In genomic region chr19:42216699-42217373, GRCm38 (mm10) we compare ENCODE assay signal across 16 mouse cellular contexts. TPM values are rescaled to one million over a fixed set of nuclear protein-coding genes. Genes with fewer than 3 reads are reported as not detected.
A peak's percentile ranks its signal among the peaks of the same experiment; 100 is the strongest.
DNase-seq lines count a peak whose midpoint lies in the region; ATAC-seq lines count a peak whose summit lies in the region.
"Had no signal": no experiment of that assay in that cellular context is flagged by ENCODE, and none has a peak within 500 bp of the region (broad histone marks: within the 10 kb centered on the region; RNA-seq: fewer than 3 reads in every experiment).

No protein-coding gene starts in this region.

- no peak overlapping the region for H3K27ac ChIP-seq in hindbrain, embryonic 13.5 days
- H3K27ac ChIP-seq in hindbrain, embryonic 14.5 days, result no peak overlapping the region
- H3K27ac ChIP-seq in midbrain, embryonic 16.5 days (ENCODE audit: low read length), result no peak overlapping the region
- H3K27ac ChIP-seq in midbrain, embryonic 11.5 days (ENCODE audit: low read depth, low read length), result no peak overlapping the region
- H3K27ac ChIP-seq in neural tube, embryonic 13.5 days (replicated peaks), result no peak overlapping the region
- H3K27ac ChIP-seq: kidney, embryonic 15.5 days; limb, embryonic 15.5 days; liver, embryonic 15.5 days had no signal

- ATAC-seq in cerebellum, adult (ENCODE audit: insufficient number of reproducible peaks, low FRiP score, low TSS enrichment), result peak; percentile 32; the same call in 1 of the 2 replicates
- peak; percentile 43; the same call in 1 of the 2 replicates for ATAC-seq in hindbrain, embryonic 13.5 days (ENCODE audit: low FRiP score)
- ATAC-seq in hindbrain, embryonic 14.5 days (ENCODE audit: low FRiP score), result no peak; the same call in 1 of the 2 replicates
- peak; percentile 45; the same call in 1 of the 2 replicates for ATAC-seq in midbrain, embryonic 16.5 days
- no peak for ATAC-seq in midbrain, embryonic 11.5 days (ENCODE audit: low FRiP score)
- ATAC-seq in neural tube, embryonic 13.5 days (ENCODE audit: low read depth), result peak; percentile 45; the same call in 1 of the 2 replicates
- ATAC-seq: activated CD4-positive, CD25-positive, alpha-beta regulatory T cell, adult 4 months; intestine, embryonic 16.5 days had no signal

- H3K4me1 ChIP-seq in hindbrain, embryonic 13.5 days (replicated peaks), result no peaks in the 10 kb centered on the region
- no peaks in the 10 kb centered on the region for H3K4me1 ChIP-seq in hindbrain, embryonic 14.5 days (replicated peaks; ENCODE audit: control insufficient read depth, insufficient read depth, low read length)
- H3K4me1 ChIP-seq in midbrain, embryonic 16.5 days (ENCODE audit: control insufficient read depth, insufficient read depth, low read length), result no peaks in the 10 kb centered on the region
- no peaks in the 10 kb centered on the region for H3K4me1 ChIP-seq in midbrain, embryonic 11.5 days (ENCODE audit: control insufficient read depth, insufficient read depth, low read length)
- H3K4me1 ChIP-seq in neural tube, embryonic 13.5 days (replicated peaks), result peaks cover 7% of the 10 kb centered on the region; the same call in 1 of the 2 replicates
- H3K4me1 ChIP-seq: limb, embryonic 15.5 days; liver, embryonic 15.5 days had no signal

- no peaks in the 10 kb centered on the region for H3K27me3 ChIP-seq in hindbrain, embryonic 13.5 days
- H3K27me3 ChIP-seq in hindbrain, embryonic 14.5 days (ENCODE audit: control insufficient read depth, insufficient read depth, low read length), result no peaks in the 10 kb centered on the region
- no peaks in the 10 kb centered on the region for H3K27me3 ChIP-seq in midbrain, embryonic 16.5 days (ENCODE audit: control insufficient read depth, insufficient read depth, low read depth, low read length)
- H3K27me3 ChIP-seq in midbrain, embryonic 11.5 days (ENCODE audit: control insufficient read depth, insufficient read depth, low read length), result no peaks in the 10 kb centered on the region
- no peaks in the 10 kb centered on the region for H3K27me3 ChIP-seq in neural tube, embryonic 13.5 days
- H3K27me3 ChIP-seq: kidney, embryonic 15.5 days; limb, embryonic 15.5 days; liver, embryonic 15.5 days had no signal

- DNase-seq in cerebellum, adult 9-11 months, result no peak
- DNase-seq in hindbrain, embryonic 14.5 days (ENCODE audit: low spot score), result no peak
- DNase-seq in midbrain, embryonic 11.5 days (ENCODE audit: low spot score, missing footprints), result no peak
- DNase-seq in spleen, postnatal 4 days (ENCODE audit: low spot score in 2 of 2), result no peak
- DNase-seq: heart, adult 11 months had no signal

- H3K4me3 ChIP-seq in hindbrain, embryonic 13.5 days, result no peak overlapping the region
- H3K4me3 ChIP-seq in hindbrain, embryonic 14.5 days (replicated peaks; ENCODE audit: low read length), result no peak overlapping the region
- no peak overlapping the region for H3K4me3 ChIP-seq in midbrain, embryonic 16.5 days (ENCODE audit: low read depth, low read length)
- H3K4me3 ChIP-seq in midbrain, embryonic 11.5 days (ENCODE audit: low read depth, low read length), result no peak overlapping the region
- no peak overlapping the region for H3K4me3 ChIP-seq in neural tube, embryonic 13.5 days
- H3K4me3 ChIP-seq: kidney, embryonic 15.5 days; limb, embryonic 15.5 days; liver, embryonic 15.5 days had no signal

- 72% methylated on average over 7 of the region's 7 CpGs for WGBS in hindbrain, embryonic 13.5 days
- WGBS in hindbrain, embryonic 14.5 days, result 68% methylated on average over 7 of the region's 7 CpGs
- 65% methylated on average over 7 of the region's 7 CpGs for WGBS in midbrain, embryonic 16.5 days
- 76% methylated on average over 7 of the region's 7 CpGs for WGBS in midbrain, embryonic 11.5 days
- WGBS in neural tube, embryonic 13.5 days, result 66% methylated on average over 7 of the region's 7 CpGs

- no peak overlapping the region for H3K4me2 ChIP-seq in hindbrain, embryonic 13.5 days
- no peak overlapping the region for H3K4me2 ChIP-seq in hindbrain, embryonic 14.5 days (replicated peaks)
- no peak overlapping the region for H3K4me2 ChIP-seq in midbrain, embryonic 16.5 days (ENCODE audit: low read length)
- H3K4me2 ChIP-seq in midbrain, embryonic 11.5 days, result no peak overlapping the region
- H3K4me2 ChIP-seq in neural tube, embryonic 13.5 days, result no peak overlapping the region
- H3K4me2 ChIP-seq: kidney, embryonic 15.5 days; limb, embryonic 15.5 days; liver, embryonic 15.5 days had no signal

- no peaks in the 10 kb centered on the region for H3K36me3 ChIP-seq in hindbrain, embryonic 13.5 days
- no peaks in the 10 kb centered on the region for H3K36me3 ChIP-seq in hindbrain, embryonic 14.5 days (replicated peaks; ENCODE audit: control insufficient read depth, insufficient read depth)
- no peaks in the 10 kb centered on the region for H3K36me3 ChIP-seq in midbrain, embryonic 16.5 days (ENCODE audit: control insufficient read depth, insufficient read depth, low read length)
- no peaks in the 10 kb centered on the region for H3K36me3 ChIP-seq in midbrain, embryonic 11.5 days (ENCODE audit: control insufficient read depth, insufficient read depth, low read length)
- H3K36me3 ChIP-seq in neural tube, embryonic 13.5 days, result no peaks in the 10 kb centered on the region
- H3K36me3 ChIP-seq: G1E; kidney, embryonic 15.5 days; limb, embryonic 15.5 days; liver, embryonic 15.5 days had no signal

- no peak overlapping the region for H3K9ac ChIP-seq in hindbrain, embryonic 13.5 days
- H3K9ac ChIP-seq in hindbrain, embryonic 14.5 days, result no peak overlapping the region
- H3K9ac ChIP-seq in midbrain, embryonic 16.5 days (ENCODE audit: low read depth, low read length), result no peak overlapping the region
- no peak overlapping the region for H3K9ac ChIP-seq in midbrain, embryonic 11.5 days (ENCODE audit: low read length)
- H3K9ac ChIP-seq in neural tube, embryonic 13.5 days, result no peak overlapping the region
- H3K9ac ChIP-seq: kidney, embryonic 15.5 days; limb, embryonic 15.5 days; liver, embryonic 15.5 days had no signal

- no peaks in the 10 kb centered on the region for H3K9me3 ChIP-seq in hindbrain, embryonic 13.5 days
- H3K9me3 ChIP-seq in hindbrain, embryonic 14.5 days (ENCODE audit: control insufficient read depth, low read length), result no peaks in the 10 kb centered on the region
- no peaks in the 10 kb centered on the region for H3K9me3 ChIP-seq in midbrain, embryonic 16.5 days (replicated peaks; ENCODE audit: control insufficient read depth, low read length, poor library complexity, severe bottlenecking)
- H3K9me3 ChIP-seq in midbrain, embryonic 11.5 days (ENCODE audit: control insufficient read depth, low read length), result no peaks in the 10 kb centered on the region
- no peaks in the 10 kb centered on the region for H3K9me3 ChIP-seq in neural tube, embryonic 13.5 days
- H3K9me3 ChIP-seq: G1E; kidney, embryonic 15.5 days; limb, embryonic 15.5 days; liver, embryonic 15.5 days had no signal

RNA-seq across cellular contexts. Expression of gene Sfrp5, which starts 14.8 kb away (rescaled TPM):
- 4.4 and 4.6 TPM in 2 replicates for polyA plus RNA-seq in hindbrain, embryonic 13.5 days (2015; fragmentation: Nextera tagmentation; extraction: Ambion mirVana)
- 2.8 and 2.9 TPM in 2 replicates for polyA plus RNA-seq in hindbrain, embryonic 14.5 days (2014; fragmentation: Nextera tagmentation; extraction: Ambion mirVana)
- polyA plus RNA-seq in midbrain, embryonic 16.5 days (2015; fragmentation: Nextera tagmentation; extraction: Ambion mirVana), result 1.4 and 2.1 TPM in 2 replicates
- polyA plus RNA-seq in midbrain, embryonic 11.5 days (2014; fragmentation: Nextera tagmentation; extraction: Ambion mirVana), result 0.11 and 0.14 TPM in 2 replicates
- polyA plus RNA-seq in neural tube, embryonic 13.5 days (2015; fragmentation: Nextera tagmentation; extraction: Ambion mirVana), result 20.0 and 26.8 TPM in 2 replicates
- polyA plus RNA-seq: activated CD4-positive, CD25-positive, alpha-beta regulatory T cell, adult 4 months; G1E had no signal

RNA-seq across cellular contexts. Expression of gene Golga7b, which starts 30.5 kb away (rescaled TPM):
- polyA plus RNA-seq in hindbrain, embryonic 13.5 days (2015; fragmentation: Nextera tagmentation; extraction: Ambion mirVana), result 38.8 and 40.0 TPM in 2 replicates
- polyA plus RNA-seq in hindbrain, embryonic 14.5 days (2014; fragmentation: Nextera tagmentation; extraction: Ambion mirVana), result 44.1 and 46.8 TPM in 2 replicates
- polyA plus RNA-seq in midbrain, embryonic 16.5 days (2015; fragmentation: Nextera tagmentation; extraction: Ambion mirVana), result 61.4 and 72.2 TPM in 2 replicates
- polyA plus RNA-seq in midbrain, embryonic 11.5 days (2014; fragmentation: Nextera tagmentation; extraction: Ambion mirVana), result 2.3 and 2.8 TPM in 2 replicates
- polyA plus RNA-seq in neural tube, embryonic 13.5 days (2015; fragmentation: Nextera tagmentation; extraction: Ambion mirVana), result 42.3 and 48.7 TPM in 2 replicates
- polyA plus RNA-seq: activated CD4-positive, CD25-positive, alpha-beta regulatory T cell, adult 4 months; G1E; liver, embryonic 15.5 days; spleen, adult 2 months had no signal

RNA-seq across cellular contexts. Expression of gene Zfyve27, which starts 53.1 kb away (rescaled TPM):
- 55.3 and 58.7 TPM in 2 replicates for polyA plus RNA-seq in hindbrain, embryonic 13.5 days (2015; fragmentation: Nextera tagmentation; extraction: Ambion mirVana)
- 35.1 and 35.7 TPM in 2 replicates for polyA plus RNA-seq in hindbrain, embryonic 14.5 days (2014; fragmentation: Nextera tagmentation; extraction: Ambion mirVana)
- polyA plus RNA-seq in midbrain, embryonic 16.5 days (2015; fragmentation: Nextera tagmentation; extraction: Ambion mirVana), result 64.9 and 65.7 TPM in 2 replicates
- 15.6 and 16.2 TPM in 2 replicates for polyA plus RNA-seq in midbrain, embryonic 11.5 days (2014; fragmentation: Nextera tagmentation; extraction: Ambion mirVana)
- 62.0 and 65.1 TPM in 2 replicates for polyA plus RNA-seq in neural tube, embryonic 13.5 days (2015; fragmentation: Nextera tagmentation; extraction: Ambion mirVana)

Comparison
In these comparisons a context has a peak if more than half of its experiments do, and no peak if none do; other contexts are left out.
1. ATAC-seq: peak in cerebellum, adult (single experiment), hindbrain, embryonic 13.5 days (single experiment), midbrain, embryonic 16.5 days (single experiment) and neural tube, embryonic 13.5 days (single experiment); none in hindbrain, embryonic 14.5 days (single experiment) and midbrain, embryonic 11.5 days (single experiment).
2. RNA of gene Golga7b, which starts 30.5 kb away (polyA plus RNA-seq): 61.4 to 72.2 TPM in midbrain, embryonic 16.5 days, 42.3 to 48.7 TPM in neural tube, embryonic 13.5 days, 44.1 to 46.8 TPM in hindbrain, embryonic 14.5 days and 38.8 to 40.0 TPM in hindbrain, embryonic 13.5 days; 2.3 to 2.8 TPM in midbrain, embryonic 11.5 days; every median in the first group is over 10 times any median in the second.